Mouse (Mus musculus): ENCODE results near the gene Crxos.

DNA sequence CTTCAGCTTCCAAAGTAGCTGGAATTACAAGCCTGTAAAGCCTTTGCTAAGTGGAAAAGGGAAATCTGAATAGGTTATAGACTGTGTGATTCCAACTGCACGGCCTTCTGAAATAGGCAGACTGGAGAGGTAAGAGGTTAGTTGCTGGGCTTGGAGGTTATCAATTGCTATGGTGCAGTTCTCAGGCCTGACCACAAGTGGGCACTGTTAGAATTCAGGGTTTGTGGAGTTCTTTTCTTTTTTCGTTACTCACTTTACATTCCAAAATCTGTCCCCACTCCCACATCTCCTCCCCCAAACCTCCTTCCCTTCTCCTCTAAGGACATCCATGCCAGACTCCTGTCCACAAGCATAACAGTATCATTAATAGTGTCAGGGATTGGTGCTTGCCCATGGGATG is 31.8 kb downstream of the Crxos start:
- no peak for TF ChIP-seq CTCF (IDR thresholded peaks at IDR 0.05; ENCODE audit: low read depth, low read length)
- TF ChIP-seq POLR2A (IDR thresholded peaks at IDR 0.05; ENCODE audit: borderline replicate concordance, low read depth, low read length), result no peak
